Mouse (Mus musculus) telencephalon, adult 2 months (tissue): Measurements from ENCODE around the gene Ppm1h.

ENCODE experiments used
- DNase-seq: peaks from one replicate; pipeline ENCODE4 v3.0.0-alpha.2; 2011; ENCODE audit warnings: low read depth, low spot score

The Ppm1h gene

GRCm38 (mm10) chr10:122768204-122768892 is 89.8 kb downstream of the Ppm1h start:
- DNase-seq = no peak

GRCm38 (mm10) chr10:122768893-122769341 is 90.4 kb downstream of the Ppm1h start:
- no peak for DNase-seq

- DNase-seq = no peak
Observed at GRCm38 (mm10) chr10:122770337-122770736, 91.8 kb downstream of the Ppm1h start.

GRCm38 (mm10) chr10:122770987-122771386 is 92.4 kb downstream of the Ppm1h start:
- DNase-seq = no peak

GRCm38 (mm10) chr10:122774169-122774568 is 95.6 kb downstream of the Ppm1h start:
- no peak for DNase-seq

- no peak for DNase-seq
Observed at GRCm38 (mm10) chr10:122777436-122777835, 98.9 kb downstream of the Ppm1h start.

GRCm38 (mm10) chr10:122777939-122778655 is 99.5 kb downstream of the Ppm1h start:
- no peak for DNase-seq

- DNase-seq = no peak
Observed at GRCm38 (mm10) chr10:122779351-122779750, 100.8 kb downstream of the Ppm1h start.

- DNase-seq = no peak
Observed at GRCm38 (mm10) chr10:122782755-122783154, 104.2 kb downstream of the Ppm1h start.

- DNase-seq = no peak
Observed at GRCm38 (mm10) chr10:122789648-122790170, 111.1 kb downstream of the Ppm1h start.

GRCm38 (mm10) chr10:122792021-122792966 is 113.7 kb downstream of the Ppm1h start:
- DNase-seq = no peak

- DNase-seq = no peak
Observed at GRCm38 (mm10) chr10:122793193-122793592, 114.6 kb downstream of the Ppm1h start.

GRCm38 (mm10) chr10:122794187-122794850 is 115.8 kb downstream of the Ppm1h start:
- DNase-seq = peak; percentile 69

- no peak for DNase-seq
Observed at GRCm38 (mm10) chr10:122797955-122798354, 119.4 kb downstream of the Ppm1h start.

GRCm38 (mm10) chr10:122800003-122800731 is 121.6 kb downstream of the Ppm1h start:
- no peak for DNase-seq

- DNase-seq = no peak
Observed at GRCm38 (mm10) chr10:122800732-122801110, 122.2 kb downstream of the Ppm1h start.

GRCm38 (mm10) chr10:122802218-122802617 is 123.7 kb downstream of the Ppm1h start:
- no peak for DNase-seq

- no peak for DNase-seq
Observed at GRCm38 (mm10) chr10:122802901-122803300, 124.3 kb downstream of the Ppm1h start.

- peak; percentile 50 for DNase-seq
Observed at GRCm38 (mm10) chr10:122803906-122804305, 125.3 kb downstream of the Ppm1h start.

- no peak for DNase-seq
Observed at GRCm38 (mm10) chr10:122805866-122806265, 127.3 kb downstream of the Ppm1h start.
